Mouse (Mus musculus): ENCODE measurements at regions not wholly inside any gene's neighbourhood (a gene's known extent, or its start where the extent isn't known, plus 50 kb on each side); places are given as distances from the start of the nearest gene placed in this dataset.

DNA sequence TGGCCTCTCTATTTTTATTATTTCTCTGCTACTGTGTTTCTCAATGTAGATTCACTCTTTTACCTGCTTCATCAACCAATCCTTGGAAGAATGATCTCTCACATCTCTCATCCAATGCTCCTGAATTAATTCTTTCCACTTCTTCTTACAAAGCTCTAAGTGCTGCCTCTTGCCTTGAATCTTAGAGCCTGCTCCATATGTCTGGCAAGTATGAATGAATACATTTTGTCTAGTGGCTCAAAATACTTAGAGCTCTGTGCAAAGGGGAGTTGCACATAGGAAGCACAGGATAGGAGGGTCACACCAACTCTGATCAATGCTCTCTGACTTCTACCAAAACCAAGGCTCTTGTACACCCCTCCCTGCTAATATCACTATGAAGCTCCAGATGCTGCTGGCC is 153.1 kb upstream of the Atp2b1 start:
- TF ChIP-seq CTCF (IDR thresholded peaks at IDR 0.05; ENCODE audit: borderline replicate concordance, insufficient read depth, low read length) (no peak), POLR2A (IDR thresholded peaks at IDR 0.05; ENCODE audit: low read depth, low read length) (no peak)

Measured in embryonic fibroblast, embryonic 13.5 days (primary cell).